Mouse (Mus musculus): ENCODE data around the gene Col6a2.

Gene Col6a2

GRCm38 (mm10) chr10:76636601-76637000, 13.2 kb upstream of the Col6a2 start:
- DNase-seq (ENCODE audit: low read depth, low spot score), result no peak

- DNase-seq (ENCODE audit: low read depth, low spot score), result no peak
Observed at GRCm38 (mm10) chr10:76636026-76636425, 12.6 kb upstream of the Col6a2 start.

- no peak for DNase-seq (ENCODE audit: low read depth, low spot score)
Observed at GRCm38 (mm10) chr10:76634584-76634983, 11.2 kb upstream of the Col6a2 start.

GRCm38 (mm10) chr10:76634094-76634571, 10.7 kb upstream of the Col6a2 start:
- no peak for DNase-seq (ENCODE audit: low read depth, low spot score)

- no peak for DNase-seq (ENCODE audit: low read depth, low spot score)
Observed at GRCm38 (mm10) chr10:76632630-76633029, 9.2 kb upstream of the Col6a2 start.

GRCm38 (mm10) chr10:76630657-76631056, 7.2 kb upstream of the Col6a2 start:
- DNase-seq (ENCODE audit: low read depth, low spot score), result no peak

GRCm38 (mm10) chr10:76627714-76628113, 4.3 kb upstream of the Col6a2 start:
- DNase-seq (ENCODE audit: low read depth, low spot score), result no peak

GRCm38 (mm10) chr10:76624903-76625302, 1.5 kb upstream of the Col6a2 start:
- no peak for DNase-seq (ENCODE audit: low read depth, low spot score)

GRCm38 (mm10) chr10:76623734-76624133, 304 bp upstream of the Col6a2 start:
- no peak for DNase-seq (ENCODE audit: low read depth, low spot score)

GRCm38 (mm10) chr10:76622411-76622810, 1.0 kb downstream of the Col6a2 start:
- no peak for DNase-seq (ENCODE audit: low read depth, low spot score)

GRCm38 (mm10) chr10:76612473-76612872, 11.0 kb downstream of the Col6a2 start:
- DNase-seq (ENCODE audit: low read depth, low spot score), result no peak

GRCm38 (mm10) chr10:76602690-76603089, 20.7 kb downstream of the Col6a2 start:
- DNase-seq (ENCODE audit: low read depth, low spot score), result no peak

GRCm38 (mm10) chr10:76596338-76596737, 27.1 kb downstream of the Col6a2 start:
- no peak for DNase-seq (ENCODE audit: low read depth, low spot score)

- no peak for DNase-seq (ENCODE audit: low read depth, low spot score)
Observed at GRCm38 (mm10) chr10:76590197-76590596, 33.2 kb downstream of the Col6a2 start.

GRCm38 (mm10) chr10:76586190-76586589, 37.2 kb downstream of the Col6a2 start:
- no peak for DNase-seq (ENCODE audit: low read depth, low spot score)

- no peak for DNase-seq (ENCODE audit: low read depth, low spot score)
Observed at GRCm38 (mm10) chr10:76584138-76584537, 39.3 kb downstream of the Col6a2 start.

GRCm38 (mm10) chr10:76576920-76577319, 46.5 kb downstream of the Col6a2 start:
- DNase-seq (ENCODE audit: low read depth, low spot score), result no peak

- no peak for DNase-seq (ENCODE audit: low read depth, low spot score)
Observed at GRCm38 (mm10) chr10:76575374-76575773, 48.1 kb downstream of the Col6a2 start, which contains the start of gene Ftcd. Gene Ftcd (plus strand): TSS chr10:76575648.

- no peak for DNase-seq (ENCODE audit: low read depth, low spot score)
Observed at GRCm38 (mm10) chr10:76572151-76572550, 51.3 kb downstream of the Col6a2 start.

- DNase-seq (ENCODE audit: low read depth, low spot score), result no peak
Observed at GRCm38 (mm10) chr10:76571070-76571469, 52.4 kb downstream of the Col6a2 start.

GRCm38 (mm10) chr10:76569996-76570685, 53.3 kb downstream of the Col6a2 start:
- peak; percentile 39 for DNase-seq (ENCODE audit: low read depth, low spot score)

- no peak for DNase-seq (ENCODE audit: low read depth, low spot score)
Observed at GRCm38 (mm10) chr10:76561972-76562371, 61.5 kb downstream of the Col6a2 start, which contains the start of gene Spatc1l. Gene Spatc1l (plus strand): TSS chr10:76562272.

- DNase-seq (ENCODE audit: low read depth, low spot score), result no peak
Observed at GRCm38 (mm10) chr10:76554061-76554460, 69.4 kb downstream of the Col6a2 start.

Data from R1 (cell line).